13 mouse cellular contexts compared by ENCODE assay signal in genomic region chr5:139317751-139318504, GRCm38 (mm10). TPM values are rescaled to one million over a fixed set of nuclear protein-coding genes. Genes with fewer than 3 reads are reported as not detected.
A peak's percentile ranks its signal among the peaks of the same experiment; 100 is the strongest.
DNase-seq lines count a peak whose midpoint lies in the region; ATAC-seq lines count a peak whose summit lies in the region.
"Had no signal": no experiment of that assay in that cellular context is flagged by ENCODE, and none has a peak within 500 bp of the region (broad histone marks: within the 10 kb centered on the region; RNA-seq: fewer than 3 reads in every experiment).

No protein-coding gene starts in this region.

- H3K9me3 ChIP-seq in midbrain, embryonic 11.5 days (ENCODE audit: control insufficient read depth, low read length): no peaks in the 10 kb centered on the region
- no peaks in the 10 kb centered on the region for H3K9me3 ChIP-seq in midbrain, embryonic 10.5 days (replicated peaks)
- no peaks in the 10 kb centered on the region for H3K9me3 ChIP-seq in stomach, embryonic 16.5 days (replicated peaks; ENCODE audit: control insufficient read depth, low read length)
- H3K9me3 ChIP-seq: embryonic facial prominence, embryonic 12.5 days had no signal

- H3K4me3 ChIP-seq in midbrain, embryonic 11.5 days (ENCODE audit: low read depth, low read length): no peak overlapping the region
- no peak overlapping the region for H3K4me3 ChIP-seq in midbrain, embryonic 10.5 days
- no peak overlapping the region for H3K4me3 ChIP-seq in stomach, embryonic 16.5 days (replicated peaks; ENCODE audit: low read length)
- H3K4me3 ChIP-seq: embryonic facial prominence, embryonic 12.5 days had no signal

- no peak for ATAC-seq in midbrain, embryonic 11.5 days (ENCODE audit: low FRiP score)
- ATAC-seq in stomach, embryonic 16.5 days (ENCODE audit: insufficient read depth, low FRiP score): no peak
- ATAC-seq: Patski had no signal

- DNase-seq in cerebellum, adult 9-10 months: peak; percentile 47
- no peak for DNase-seq in cerebellum, postnatal 4 days (ENCODE audit: low spot score in 2 of 2)
- peak; percentile 62 for DNase-seq in midbrain, embryonic 11.5 days (ENCODE audit: low spot score, missing footprints)
- DNase-seq in midbrain, embryonic 10.5 days (ENCODE audit: low spot score): no peak
- DNase-seq in left cerebral cortex, adult 8-10 months (ENCODE audit: low spot score in 2 of 2): peak; percentile 51 to 69
- DNase-seq in adipocyte (ENCODE audit: low spot score): no peak
- no peak for DNase-seq in spleen, postnatal 10 days (ENCODE audit: low spot score in 2 of 2)

- H3K36me3 ChIP-seq in midbrain, embryonic 11.5 days (ENCODE audit: control insufficient read depth, insufficient read depth, low read length): no peaks in the 10 kb centered on the region
- no peaks in the 10 kb centered on the region for H3K36me3 ChIP-seq in midbrain, embryonic 10.5 days
- H3K36me3 ChIP-seq in stomach, embryonic 16.5 days (ENCODE audit: control insufficient read depth, insufficient read depth, low read length): no peaks in the 10 kb centered on the region
- H3K36me3 ChIP-seq: embryonic facial prominence, embryonic 12.5 days had no signal

- H3K4me2 ChIP-seq in midbrain, embryonic 11.5 days: no peak overlapping the region
- peak overlapping the region; percentile 14; the same call in 1 of the 2 replicates for H3K4me2 ChIP-seq in stomach, embryonic 16.5 days (ENCODE audit: low read depth, low read length)
- H3K4me2 ChIP-seq: embryonic facial prominence, embryonic 12.5 days had no signal

- H3K4me1 ChIP-seq in midbrain, embryonic 11.5 days (ENCODE audit: control insufficient read depth, insufficient read depth, low read length): no peaks in the 10 kb centered on the region
- no peaks in the 10 kb centered on the region; the same call in 1 of the 2 replicates for H3K4me1 ChIP-seq in midbrain, embryonic 10.5 days
- peaks cover 11% of the 10 kb centered on the region; the same call in 1 of the 2 replicates for H3K4me1 ChIP-seq in stomach, embryonic 16.5 days (ENCODE audit: control insufficient read depth, insufficient read depth, low read length)
- H3K4me1 ChIP-seq: embryonic facial prominence, embryonic 12.5 days had no signal

- H3K27me3 ChIP-seq in midbrain, embryonic 11.5 days (ENCODE audit: control insufficient read depth, insufficient read depth, low read length): no peaks in the 10 kb centered on the region
- peaks cover 7% of the 10 kb centered on the region for H3K27me3 ChIP-seq in midbrain, embryonic 10.5 days (ENCODE audit: low read depth, poor library complexity, severe bottlenecking)
- no peaks in the 10 kb centered on the region for H3K27me3 ChIP-seq in stomach, embryonic 16.5 days (ENCODE audit: control insufficient read depth, insufficient read depth, low read length)
- H3K27me3 ChIP-seq: Patski had no signal

- H3K9ac ChIP-seq in midbrain, embryonic 11.5 days (ENCODE audit: low read length): no peak overlapping the region
- peak overlapping the region; percentile 3; the same call in 1 of the 2 replicates for H3K9ac ChIP-seq in stomach, embryonic 16.5 days (ENCODE audit: low read length)
- H3K9ac ChIP-seq: embryonic facial prominence, embryonic 12.5 days had no signal

- 65% methylated on average over 21 of the region's 21 CpGs for WGBS in midbrain, embryonic 11.5 days
- WGBS in midbrain, embryonic 10.5 days: 65% methylated on average over 21 of the region's 21 CpGs
- WGBS in stomach, embryonic 16.5 days: 64% methylated on average over 21 of the region's 21 CpGs

- H3K27ac ChIP-seq in midbrain, embryonic 11.5 days (ENCODE audit: low read depth, low read length): no peak overlapping the region
- no peak overlapping the region for H3K27ac ChIP-seq in midbrain, embryonic 10.5 days (replicated peaks)
- peak overlapping the region; percentile 78 for H3K27ac ChIP-seq in stomach, embryonic 16.5 days (ENCODE audit: low read length)
- H3K27ac ChIP-seq: embryonic facial prominence, embryonic 12.5 days had no signal

RNA-seq across cellular contexts. Expression of gene Adap1, which starts 7.5 kb away (rescaled TPM):
- polyA plus RNA-seq in midbrain, embryonic 11.5 days (2014; fragmentation: Nextera tagmentation; extraction: Ambion mirVana): 2.4 TPM in 2 replicates
- 0.37 and 0.53 TPM in 2 replicates for polyA plus RNA-seq in midbrain, embryonic 10.5 days (2016; fragmentation: Nextera tagmentation; extraction: Ambion mirVana)
- 100 to 1,000 TPM; 207 to 227 (median 217) TPM for total RNA-seq in left cerebral cortex, adult 8-10 months (2022)
- 2.4 and 2.6 TPM in 2 replicates for polyA plus RNA-seq in stomach, embryonic 16.5 days (2015; fragmentation: Nextera tagmentation; extraction: Ambion mirVana)

RNA-seq across cellular contexts. Expression of gene Cox19, which starts 33.3 kb away (rescaled TPM):
- 124 and 133 TPM in 2 replicates for polyA plus RNA-seq in midbrain, embryonic 11.5 days (2014; fragmentation: Nextera tagmentation; extraction: Ambion mirVana)
- polyA plus RNA-seq in midbrain, embryonic 10.5 days (2016; fragmentation: Nextera tagmentation; extraction: Ambion mirVana): 123 and 134 TPM in 2 replicates
- total RNA-seq in left cerebral cortex, adult 8-10 months (2022): 10 to 100 TPM; 59.2 to 62.6 (median 61.3) TPM
- 107 and 114 TPM in 2 replicates for polyA plus RNA-seq in stomach, embryonic 16.5 days (2015; fragmentation: Nextera tagmentation; extraction: Ambion mirVana)

RNA-seq across cellular contexts. Expression of gene Cyp2w1, which starts 34.5 kb away (rescaled TPM):
- polyA plus RNA-seq in midbrain, embryonic 11.5 days (2014; fragmentation: Nextera tagmentation; extraction: Ambion mirVana): not detected in 2 replicates
- not detected in 2 replicates for polyA plus RNA-seq in midbrain, embryonic 10.5 days (2016; fragmentation: Nextera tagmentation; extraction: Ambion mirVana)
- total RNA-seq in left cerebral cortex, adult 8-10 months (2022): not detected
- polyA plus RNA-seq in stomach, embryonic 16.5 days (2015; fragmentation: Nextera tagmentation; extraction: Ambion mirVana): 11.4 and 11.5 TPM in 2 replicates
- total RNA-seq: heart, postnatal 25 days; layer of hippocampus, adult 18-20 months had no signal
- polyA plus RNA-seq: neural tube, embryonic 11.5 days; Patski had no signal

RNA-seq across cellular contexts. Expression of gene Gpr146, which starts 59.6 kb away (rescaled TPM):
- 1.5 and 2.7 TPM in 2 replicates for polyA plus RNA-seq in midbrain, embryonic 11.5 days (2014; fragmentation: Nextera tagmentation; extraction: Ambion mirVana)
- polyA plus RNA-seq in midbrain, embryonic 10.5 days (2016; fragmentation: Nextera tagmentation; extraction: Ambion mirVana): 1.7 and 2.0 TPM in 2 replicates
- 10 to 100 TPM; 15.9 to 17.1 (median 16.4) TPM for total RNA-seq in left cerebral cortex, adult 8-10 months (2022)
- 3.1 and 4.2 TPM in 2 replicates for polyA plus RNA-seq in stomach, embryonic 16.5 days (2015; fragmentation: Nextera tagmentation; extraction: Ambion mirVana)

Comparison
In these comparisons a context has a peak if more than half of its experiments do, and no peak if none do; other contexts are left out.
1. DNase-seq: peak in cerebellum, adult 9-10 months (single experiment), midbrain, embryonic 11.5 days (single experiment) and left cerebral cortex, adult 8-10 months (2 of 2); none in cerebellum, postnatal 4 days (0 of 2), midbrain, embryonic 10.5 days (single experiment), adipocyte (single experiment) and spleen, postnatal 10 days (0 of 2).
2. RNA of gene Cyp2w1, which starts 34.5 kb away (polyA plus RNA-seq): 11.4 to 11.5 TPM in stomach, embryonic 16.5 days; not detected in midbrain, embryonic 11.5 days and not detected in midbrain, embryonic 10.5 days; every median in the first group is over 10 times any median in the second.